Mouse (Mus musculus) forebrain, embryonic 15.5 days (tissue): ENCODE results near the gene Cfl1. TPM values are rescaled to one million over a fixed set of nuclear protein-coding genes. Genes with fewer than 3 reads are reported as not detected.
A peak's percentile ranks its signal among the peaks of the same experiment; 100 is the strongest.

Source experiments
- ATAC-seq: fragments of 200-750 bp; cut with Nextera tagmentation; replicated peaks from 2 replicates; pipeline ENCODE4 v1.8.0; 2017; ENCODE audit warnings: mild to moderate bottlenecking, moderate TSS enrichment, moderate library complexity
- H3K27ac ChIP-seq: fragments of 300-500 bp; sonication (generic); replicated peaks from 2 replicates; pipeline ENCODE4 v1.5.1; 2015; ENCODE audit warnings: mild to moderate bottlenecking, inconsistent platforms
- H3K27me3 ChIP-seq: fragments of 300-500 bp; sonication (generic); 2 replicates; pipeline ENCODE4 v1.6.1; 2015; ENCODE audit warnings: inconsistent platforms
- H3K36me3 ChIP-seq: fragments of 300-500 bp; sonication (generic); 2 replicates; pipeline ENCODE4 v1.6.1; 2015; ENCODE audit warnings: mild to moderate bottlenecking, inconsistent platforms
- H3K4me1 ChIP-seq: fragments of 300-500 bp; sonication (generic); 2 replicates; pipeline ENCODE4 v1.6.1; 2015; ENCODE audit warnings: inconsistent platforms
- H3K4me2 ChIP-seq: fragments of 300-500 bp; sonication (generic); replicated peaks from 2 replicates; pipeline ENCODE4 v1.6.1; 2015; ENCODE audit warnings: mild to moderate bottlenecking, inconsistent platforms
- H3K4me3 ChIP-seq: fragments of 300-500 bp; sonication (generic); 2 replicates; pipeline ENCODE4 v1.5.1; 2015; ENCODE audit warnings: mild to moderate bottlenecking, inconsistent platforms
- H3K9ac ChIP-seq: fragments of 300-500 bp; sonication (generic); replicated peaks from 2 replicates; pipeline ENCODE4 v1.6.1; 2015; ENCODE audit warnings: mild to moderate bottlenecking, inconsistent platforms
- H3K9me3 ChIP-seq: fragments of 300-500 bp; sonication (generic); 2 replicates; pipeline ENCODE4 v1.6.1; 2016; ENCODE audit warnings: inconsistent platforms
- WGBS: fragments of 180-500 bp; shearing (Covaris S2); methylation state at CpG from one replicate; pipeline ENCODE4 v1.1.7; 2015; ENCODE audit warnings: mixed read lengths; 5-methylcytosine and 5-hydroxymethylcytosine counted together
- polyA plus RNA-seq: library from polyadenylated mRNA; unstranded; fragments of >200 nt; fragmentation: Nextera tagmentation; extraction: Ambion mirVana; gene quantifications from 2 replicates; pipeline ENCODE4 v1.2.1, GENCODE M21; 2015

Cfl1 gene
- 3,659 and 3,744 TPM in 2 replicates for polyA plus RNA-seq

DNA sequence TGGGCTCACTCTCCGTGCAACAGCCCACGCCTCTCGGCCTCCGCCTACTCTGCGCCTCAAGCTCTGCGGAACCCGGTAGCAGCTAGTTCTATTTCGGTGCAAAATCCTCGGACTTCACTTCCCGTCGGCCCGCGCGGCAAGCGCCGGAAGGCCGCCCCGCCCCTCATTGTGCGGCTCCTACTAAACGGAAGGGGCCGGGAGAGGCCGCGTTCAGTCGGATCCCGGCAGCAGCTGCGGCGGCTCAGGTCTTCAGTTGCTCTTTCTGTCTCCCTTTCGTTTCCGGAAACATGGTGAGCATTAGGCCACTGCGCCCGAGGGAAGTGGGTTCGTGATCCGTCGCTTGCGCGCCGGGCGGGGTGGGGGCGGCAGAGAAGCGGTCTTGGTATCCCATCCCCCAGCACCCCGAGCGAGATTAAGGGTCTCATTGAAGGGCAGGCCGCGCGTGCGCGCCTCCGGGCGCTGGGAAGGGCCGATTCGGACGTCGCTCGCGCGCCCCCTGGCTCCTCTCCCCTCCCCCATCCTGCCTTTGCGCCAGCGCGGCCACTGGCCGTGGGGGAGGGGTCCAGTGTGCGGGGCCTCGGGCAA lies at the start of gene Cfl1:
TSS of gene Cfl1 (plus strand) at position 143 of the 585 bp plus-strand sequence.
- ATAC-seq = peak; percentile 71
- under 1% methylated on average over 60 of the region's 62 CpGs for WGBS
- peaks cover 50% of the 10 kb centered on the region for H3K4me1 ChIP-seq

DNA sequence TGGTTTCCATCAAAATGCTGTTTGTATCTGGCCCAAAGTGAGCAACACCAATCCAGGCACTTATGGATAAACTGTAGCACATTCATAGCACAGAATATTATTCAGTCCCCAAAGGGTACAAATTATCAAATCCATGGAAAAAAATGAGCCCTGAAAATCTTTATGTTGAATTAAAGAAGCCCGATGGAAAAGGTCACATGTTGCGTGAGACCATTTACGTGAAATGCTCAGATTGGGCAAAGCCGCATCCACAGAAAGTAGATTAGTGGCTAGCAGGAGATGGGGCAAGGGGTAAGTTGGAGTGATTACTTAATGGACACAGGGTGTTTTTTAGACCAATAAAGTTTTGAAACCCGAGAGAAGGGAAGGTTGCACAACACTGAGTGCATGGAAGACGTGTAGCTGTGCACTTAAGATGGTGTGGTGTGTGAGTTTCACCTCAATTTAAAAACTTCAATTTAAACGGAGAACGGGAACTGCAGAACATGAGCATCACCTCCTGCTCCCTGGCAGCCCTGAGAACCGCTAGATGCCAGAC lies 45.8 kb upstream of the Cfl1 start:
- H3K36me3 ChIP-seq = no peaks in the 10 kb centered on the region
- H3K27me3 ChIP-seq = peaks cover 42% of the 10 kb centered on the region
- no peak overlapping the region for H3K9ac ChIP-seq
- WGBS = 68% methylated on average over 9 of the region's 9 CpGs
- H3K4me2 ChIP-seq = no peak overlapping the region
- peaks cover 18% of the 10 kb centered on the region for H3K4me1 ChIP-seq
- no peak overlapping the region for H3K27ac ChIP-seq
- H3K4me3 ChIP-seq = no peak overlapping the region
- no peak for ATAC-seq
- no peaks in the 10 kb centered on the region for H3K9me3 ChIP-seq

More for the DNA sequence above, at the start of gene Cfl1:
- Histone ChIP-seq H3K9me3 (no peaks in the 10 kb centered on the region), H3K4me2 (peak within 1 kb of the TSS; percentile 88), H3K27ac (peak within 1 kb of the TSS; percentile 99), H3K4me3 (peak within 1 kb of the TSS; percentile 100), H3K27me3 (no peaks in the 10 kb centered on the region), H3K36me3 (peaks cover 32% of the 10 kb centered on the region), H3K9ac (peak within 1 kb of the TSS; percentile 99)

DNA sequence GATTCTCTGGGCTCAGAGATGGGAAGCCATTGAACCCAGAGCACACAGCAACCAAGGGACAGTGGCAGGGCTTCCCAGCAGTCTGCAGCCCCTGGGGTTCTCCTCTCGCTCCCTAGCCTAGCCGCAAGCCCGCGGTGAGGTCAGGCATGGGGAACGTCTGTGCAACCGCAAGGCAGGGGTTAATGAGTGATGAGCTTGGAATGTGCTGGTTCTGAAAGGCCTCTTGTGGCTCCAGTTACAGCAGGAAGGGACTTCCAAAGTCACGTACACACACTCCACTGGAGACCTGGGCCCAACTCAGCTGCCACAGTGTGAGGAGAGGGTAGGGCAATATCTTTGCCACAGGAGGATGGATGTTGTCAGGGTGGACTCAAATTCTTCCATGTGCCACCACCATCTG lies 45.3 kb upstream of the Cfl1 start:
- no peak for ATAC-seq
- peaks cover 47% of the 10 kb centered on the region for H3K27me3 ChIP-seq
- H3K4me1 ChIP-seq = peaks cover 18% of the 10 kb centered on the region
- no peaks in the 10 kb centered on the region for H3K9me3 ChIP-seq
- H3K36me3 ChIP-seq = no peaks in the 10 kb centered on the region
- no peak overlapping the region for H3K9ac ChIP-seq
- no peak overlapping the region for H3K4me2 ChIP-seq
- H3K27ac ChIP-seq = no peak overlapping the region
- WGBS = 49% methylated on average over 7 of the region's 7 CpGs
- H3K4me3 ChIP-seq = no peak overlapping the region

GRCm38 (mm10) chr19:5445747-5446146 lies 44.5 kb upstream of the Cfl1 start:
- Histone ChIP-seq H3K9me3 (no peaks in the 10 kb centered on the region), H3K9ac (no peak overlapping the region), H3K4me1 (peaks cover 18% of the 10 kb centered on the region), H3K4me3 (no peak overlapping the region), H3K27me3 (peaks cover 54% of the 10 kb centered on the region), H3K36me3 (no peaks in the 10 kb centered on the region), H3K27ac (no peak overlapping the region), H3K4me2 (no peak overlapping the region)
- no peak for ATAC-seq
- WGBS = 90% methylated on average over 5 of the region's 5 CpGs

- peaks cover 18% of the 10 kb centered on the region for H3K4me1 ChIP-seq
- ATAC-seq = peak; percentile 73
- H3K9ac ChIP-seq = peak within 1 kb of the TSS; percentile 38
- peak within 1 kb of the TSS; percentile 96 for H3K4me2 ChIP-seq
- H3K27me3 ChIP-seq = peaks cover 54% of the 10 kb centered on the region
- H3K36me3 ChIP-seq = no peaks in the 10 kb centered on the region
- no peaks in the 10 kb centered on the region for H3K9me3 ChIP-seq
- 2% methylated on average over 69 of the region's 70 CpGs for WGBS
- no peak within 1 kb of the TSS for H3K27ac ChIP-seq
- H3K4me3 ChIP-seq = peak within 1 kb of the TSS; percentile 52
Measured at GRCm38 (mm10) chr19:5447515-5448353, 42.5 kb upstream of the Cfl1 start, which contains the start of gene Fosl1. Fosl1 (plus strand) TSS chr19:5447547.

DNA sequence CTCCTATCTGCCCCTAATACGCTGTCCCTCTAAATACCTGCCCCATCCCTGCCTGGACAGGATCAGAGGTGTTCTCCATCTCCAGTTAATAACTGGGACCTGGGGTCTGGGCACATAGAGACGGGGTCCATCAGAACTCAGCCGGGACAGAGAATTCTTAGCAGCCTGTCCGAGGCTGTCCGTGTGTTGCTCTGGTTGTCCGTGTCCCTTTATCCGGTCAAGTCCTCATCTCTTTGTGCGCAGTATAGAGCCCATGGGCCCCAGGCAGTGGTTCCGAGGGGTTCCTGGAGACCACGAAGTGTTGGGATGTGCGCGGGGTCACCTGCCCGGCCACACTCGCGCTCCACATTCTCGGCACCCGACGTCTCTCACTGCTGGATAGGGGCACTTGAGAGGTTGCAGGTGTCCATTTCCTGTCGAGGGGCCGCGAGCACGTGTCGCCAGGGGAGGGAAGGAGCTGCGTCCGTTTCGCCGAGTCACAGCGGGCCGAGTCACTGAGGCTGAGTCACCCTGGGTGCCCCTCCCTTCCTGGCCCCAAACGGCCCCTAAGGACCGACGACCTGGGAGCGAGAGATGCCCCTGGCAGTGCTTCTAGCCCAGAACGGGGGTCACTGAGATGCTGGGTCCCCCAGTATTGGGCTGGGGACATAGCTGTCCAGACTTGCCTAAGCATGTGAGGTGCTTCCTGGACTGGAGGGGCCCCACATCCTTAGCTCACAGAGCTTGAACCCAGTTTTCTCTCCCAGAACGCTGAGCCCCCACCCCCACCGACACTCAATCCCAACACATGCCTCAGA lies 41.7 kb upstream of the Cfl1 start:
- 9% methylated on average over 36 of the region's 36 CpGs for WGBS
- Histone ChIP-seq H3K27ac (no peak overlapping the region), H3K36me3 (no peaks in the 10 kb centered on the region), H3K27me3 (peaks cover 54% of the 10 kb centered on the region), H3K4me1 (peaks cover 18% of the 10 kb centered on the region), H3K4me2 (peak overlapping the region; percentile 96), H3K9me3 (no peaks in the 10 kb centered on the region), H3K4me3 (peak overlapping the region; percentile 52), H3K9ac (no peak overlapping the region)
- no peak for ATAC-seq

DNA sequence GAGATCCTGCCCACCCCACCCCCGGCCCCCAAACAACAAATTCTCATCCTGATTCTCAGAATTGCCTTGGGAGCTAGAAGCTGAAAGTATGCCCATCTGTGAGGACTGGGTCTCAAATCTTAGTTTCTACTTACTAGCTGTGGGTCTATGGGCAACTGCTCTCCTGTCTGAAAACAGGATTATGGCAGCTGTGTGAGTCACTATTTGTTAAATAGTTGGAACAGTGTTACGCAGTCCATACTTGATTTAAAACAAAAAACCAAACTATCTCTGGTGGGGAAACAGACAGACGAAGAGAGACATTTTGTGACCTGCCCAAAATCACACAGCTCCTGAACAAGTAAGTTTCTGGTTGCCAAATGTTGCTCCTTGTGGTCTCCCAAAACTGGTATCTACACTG lies 40.6 kb upstream of the Cfl1 start:
- no peak for ATAC-seq
- H3K9me3 ChIP-seq = no peaks in the 10 kb centered on the region

GRCm38 (mm10) chr19:5451766-5452165 lies 38.5 kb upstream of the Cfl1 start:
- WGBS = 84% methylated on average over 6 of the region's 6 CpGs
- no peak overlapping the region for H3K9ac ChIP-seq
- no peak overlapping the region for H3K4me2 ChIP-seq
- peaks cover 39% of the 10 kb centered on the region for H3K4me1 ChIP-seq
- no peaks in the 10 kb centered on the region for H3K9me3 ChIP-seq
- no peak overlapping the region for H3K27ac ChIP-seq
- H3K27me3 ChIP-seq = peaks cover 39% of the 10 kb centered on the region
- ATAC-seq = no peak
- no peak overlapping the region for H3K4me3 ChIP-seq
- 0 out of 2 replicates have a peak, but pooled peaks cover 3% of the 10 kb centered on the region for H3K36me3 ChIP-seq

More for the DNA sequence above, 40.6 kb upstream of the Cfl1 start:
- WGBS = 82% methylated on average over 3 of the region's 3 CpGs
- Histone ChIP-seq H3K4me3 (no peak overlapping the region), H3K27ac (no peak overlapping the region), H3K9ac (no peak overlapping the region), H3K4me2 (no peak overlapping the region), H3K4me1 (peaks cover 20% of the 10 kb centered on the region), H3K36me3 (0 out of 2 replicates have a peak, but pooled peaks cover 3% of the 10 kb centered on the region), H3K27me3 (peaks cover 52% of the 10 kb centered on the region)

- H3K4me3 ChIP-seq = 0 out of 2 replicates have a peak overlapping the region, but pooled peaks have one; percentile 59
- H3K27ac ChIP-seq = no peak overlapping the region
Measured at GRCm38 (mm10) chr19:5455037-5455436, 35.2 kb upstream of the Cfl1 start.

DNA sequence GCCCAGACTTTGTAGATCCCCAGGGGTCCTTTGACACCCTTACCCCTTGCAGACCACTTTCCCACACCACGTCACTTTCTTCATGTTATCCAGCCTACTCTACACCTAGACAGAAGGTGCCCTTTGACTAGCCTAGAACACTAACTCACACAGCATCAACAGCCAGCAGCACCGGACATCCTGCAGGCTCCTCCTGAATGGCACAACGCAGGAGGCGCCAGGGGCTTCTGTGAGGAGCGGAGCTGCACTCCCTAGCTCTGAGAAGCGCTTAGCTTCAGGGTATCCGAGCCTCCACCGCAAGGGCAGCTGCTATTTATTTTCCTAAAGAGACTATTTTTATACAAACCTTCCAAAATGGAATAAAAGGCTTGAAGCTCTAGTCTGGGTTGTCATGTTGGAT lies 34.7 kb upstream of the Cfl1 start:
- Histone ChIP-seq H3K9ac (peak overlapping the region; percentile 68), H3K27me3 (peaks cover 10% of the 10 kb centered on the region; the same call in 1 of the 2 replicates), H3K4me3 (peak overlapping the region; percentile 59), H3K4me1 (peaks cover 37% of the 10 kb centered on the region), H3K4me2 (peak overlapping the region; percentile 94), H3K36me3 (0 out of 2 replicates have a peak, but pooled peaks cover 3% of the 10 kb centered on the region), H3K27ac (no peak overlapping the region; the same call in 1 of the 2 replicates), H3K9me3 (no peaks in the 10 kb centered on the region)
- WGBS = 60% methylated on average over 8 of the region's 8 CpGs
- ATAC-seq = no peak

More at GRCm38 (mm10) chr19:5455037-5455436, 35.2 kb upstream of the Cfl1 start:
- WGBS = 76% methylated on average over 12 of the region's 12 CpGs
- Histone ChIP-seq H3K4me2 (peak overlapping the region; percentile 94), H3K4me1 (peaks cover 35% of the 10 kb centered on the region), H3K9me3 (no peaks in the 10 kb centered on the region), H3K36me3 (0 out of 2 replicates have a peak, but pooled peaks cover 3% of the 10 kb centered on the region), H3K9ac (peak overlapping the region; percentile 68; the same call in 1 of the 2 replicates), H3K27me3 (peaks cover 15% of the 10 kb centered on the region)
- ATAC-seq = no peak

DNA sequence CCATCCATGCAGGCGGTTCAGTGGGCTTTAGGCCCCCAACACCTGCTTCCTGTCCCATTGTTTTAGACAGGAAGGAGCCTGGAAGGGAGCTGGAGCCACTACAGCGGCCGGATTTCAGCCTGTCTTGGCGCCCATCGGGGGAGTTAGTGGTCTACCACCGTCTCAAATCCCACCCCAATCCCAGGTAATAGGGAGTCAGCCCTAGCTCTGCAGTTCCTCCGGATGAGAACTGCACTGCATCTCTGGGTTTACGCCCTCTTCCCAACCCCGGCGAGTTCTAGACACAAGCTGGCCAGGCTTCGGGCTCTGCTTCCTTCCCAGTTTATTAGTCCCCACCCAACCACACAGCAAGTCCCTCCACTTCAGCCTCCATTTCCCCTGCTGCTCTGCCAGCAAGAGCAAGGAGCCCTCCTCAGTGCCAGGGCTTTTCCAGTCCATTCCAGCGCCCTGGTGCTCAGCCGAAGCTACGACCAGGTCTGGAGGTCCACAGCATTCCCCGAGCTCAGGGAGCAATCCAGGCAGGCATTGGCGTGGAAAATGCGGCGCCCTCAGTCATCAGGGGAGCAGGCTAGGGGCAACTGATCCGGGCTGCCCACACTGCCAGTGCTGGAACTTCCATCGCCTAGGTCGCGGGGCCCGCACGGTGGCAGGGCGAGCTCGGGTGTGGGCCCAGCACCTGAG lies 33.9 kb upstream of the Cfl1 start:
- Histone ChIP-seq H3K9ac (peak overlapping the region; percentile 68), H3K9me3 (no peaks in the 10 kb centered on the region), H3K4me1 (peaks cover 43% of the 10 kb centered on the region), H3K4me2 (peak overlapping the region; percentile 94), H3K4me3 (peak overlapping the region; percentile 59), H3K27me3 (0 out of 2 replicates have a peak, but pooled peaks cover 9% of the 10 kb centered on the region), H3K36me3 (0 out of 2 replicates have a peak, but pooled peaks cover 3% of the 10 kb centered on the region), H3K27ac (peak overlapping the region; percentile 94)
- WGBS = 4% methylated on average over 26 of the region's 26 CpGs
- ATAC-seq = no peak
